ENCODE assay signal across 7 mouse cellular contexts in genomic region chr15:77835930-77836653, GRCm38 (mm10). TPM values are rescaled to one million over a fixed set of nuclear protein-coding genes. Genes with fewer than 3 reads are reported as not detected.
A peak's percentile ranks its signal among the peaks of the same experiment; 100 is the strongest.
DNase-seq lines count a peak whose midpoint lies in the region; ATAC-seq lines count a peak whose summit lies in the region.

No protein-coding gene starts in this region.

- H3K27ac ChIP-seq in liver, embryonic 15.5 days (replicated peaks) = peak overlapping the region; percentile 52

- DNase-seq in lung, adult 18-20 months = peak; percentile 75 to 77
- DNase-seq in lung, postnatal 14 days = no peak
- DNase-seq in ZHBTc4 (ENCODE audit: low read depth, low spot score) = peak; percentile 69
- peak; percentile 74 for DNase-seq in fibroblast of lung, adult 2 months (ENCODE audit: low read depth)
- DNase-seq in frontal cortex, postnatal 25 days (ENCODE audit: low spot score in 2 of 2) = no peak
- DNase-seq in left cerebral cortex, adult 8-10 months (ENCODE audit: low spot score in 2 of 2) = no peak

- peaks cover 26% of the 10 kb centered on the region for H3K36me3 ChIP-seq in liver, embryonic 15.5 days (replicated peaks)

- peak overlapping the region; percentile 35 for H3K4me2 ChIP-seq in liver, embryonic 15.5 days

- 47% methylated on average over 9 of the region's 9 CpGs for WGBS in liver, embryonic 15.5 days (ENCODE audit: insufficient replicate concordance)

- peaks cover 98% of the 10 kb centered on the region for H3K4me1 ChIP-seq in liver, embryonic 15.5 days (replicated peaks)

- ATAC-seq in liver, embryonic 15.5 days (ENCODE audit: insufficient read depth) = no peak

- H3K27me3 ChIP-seq in liver, embryonic 15.5 days = no peaks in the 10 kb centered on the region

- peak overlapping the region; percentile 20; the same call in 1 of the 2 replicates for H3K9ac ChIP-seq in liver, embryonic 15.5 days

- no peak overlapping the region for H3K4me3 ChIP-seq in liver, embryonic 15.5 days (replicated peaks)

- H3K9me3 ChIP-seq in liver, embryonic 15.5 days (replicated peaks) = no peaks in the 10 kb centered on the region

RNA-seq across cellular contexts. Expression of gene Myh9, which starts 5.9 kb away (rescaled TPM):
- 19.5 and 20.3 TPM in 2 replicates for polyA plus RNA-seq in liver, embryonic 15.5 days (2015; fragmentation: Nextera tagmentation; extraction: Ambion mirVana)
- 10 to 100 TPM; 65.9 to 77.7 (median 71.1) TPM for total RNA-seq in left cerebral cortex, adult 8-10 months (2022)

Comparison
In these comparisons a context has a peak if more than half of its experiments do, and no peak if none do; other contexts are left out.
1. DNase-seq: peak in lung, adult 18-20 months (2 of 2), ZHBTc4 (single experiment) and fibroblast of lung, adult 2 months (single experiment); none in lung, postnatal 14 days (single experiment), frontal cortex, postnatal 25 days (0 of 2) and left cerebral cortex, adult 8-10 months (0 of 2).